Mouse (Mus musculus): ENCODE measurements around the gene Dock6. TPM values are rescaled to one million over a fixed set of nuclear protein-coding genes. Genes with fewer than 3 reads are reported as not detected.

The Dock6 gene
- polyA plus RNA-seq, 1 experiment: 6.9 TPM

DNA sequence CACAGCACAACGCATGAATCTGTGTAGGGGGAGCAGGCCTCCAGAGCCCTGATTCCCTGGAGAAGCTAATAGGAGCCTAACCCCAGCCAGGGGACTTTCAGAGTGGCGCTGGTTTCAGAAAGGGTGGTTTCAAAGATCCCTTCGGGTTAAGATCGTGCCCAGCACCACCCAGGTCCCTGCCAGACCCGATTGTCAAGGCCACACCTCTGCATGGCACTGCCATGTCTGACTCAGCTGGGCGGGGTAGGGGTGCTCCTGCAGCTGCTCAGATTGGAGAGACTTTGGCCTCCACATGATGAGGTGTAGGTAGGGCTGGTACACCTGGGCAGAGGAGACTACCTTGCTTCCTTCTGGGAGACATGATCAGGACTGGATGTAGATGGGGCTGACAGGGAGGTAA, 2.5 kb upstream of the Dock6 start:
- H3K27ac ChIP-seq (replicated peaks; ENCODE audit: low read depth, low read length): no peak overlapping the region
- H3K4me3 ChIP-seq (ENCODE audit: insufficient read depth, low read depth, low read length): no peak overlapping the region
- H3K4me1 ChIP-seq (ENCODE audit: control insufficient read depth, insufficient read depth, insufficient read length, low read length): peaks cover 3% of the 10 kb centered on the region

DNA sequence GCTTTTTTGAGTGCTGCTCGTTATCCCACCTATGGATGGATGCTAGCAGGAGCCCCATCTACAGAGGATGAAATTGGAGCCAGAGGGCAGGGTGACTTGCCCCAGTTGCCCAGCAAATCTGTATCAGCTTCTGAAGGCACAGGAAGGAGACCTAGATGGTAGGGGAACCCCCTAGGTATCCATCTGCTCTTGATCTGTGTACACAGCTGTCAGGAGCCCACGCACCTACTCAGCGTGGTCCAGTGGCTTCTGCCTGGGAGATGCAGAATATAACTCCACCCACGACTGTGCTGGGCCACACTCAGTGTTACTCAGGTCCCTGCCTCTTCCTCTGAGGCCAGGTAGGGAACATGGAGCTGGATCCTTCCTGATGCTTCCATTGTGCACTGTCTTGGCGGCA, 1.5 kb upstream of the Dock6 start:
- Histone ChIP-seq H3K27ac (replicated peaks; ENCODE audit: low read depth, low read length) (no peak overlapping the region), H3K4me1 (ENCODE audit: control insufficient read depth, insufficient read depth, insufficient read length, low read length) (peaks cover 8% of the 10 kb centered on the region), H3K4me3 (ENCODE audit: insufficient read depth, low read depth, low read length) (no peak overlapping the region)

DNA sequence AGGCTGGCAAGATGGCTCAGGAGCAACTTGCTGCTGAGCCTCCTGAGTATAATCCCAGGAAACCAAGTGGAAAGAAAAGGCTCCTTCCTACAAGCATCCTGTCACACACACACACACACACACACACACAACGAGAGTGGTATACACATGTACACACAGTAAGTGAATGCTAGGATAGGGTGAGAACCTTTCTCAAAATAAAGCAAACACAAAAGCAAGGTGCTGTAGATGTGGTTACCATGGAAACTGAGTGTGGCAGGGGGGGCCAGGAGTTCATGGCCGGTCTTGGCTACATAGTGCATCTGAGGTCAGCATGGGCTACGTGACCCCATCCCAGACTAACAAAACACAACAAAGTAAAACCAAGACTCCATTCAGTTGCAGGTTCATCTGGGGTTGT, 1.4 kb downstream of the Dock6 start:
- peaks cover 11% of the 10 kb centered on the region for H3K4me1 ChIP-seq (ENCODE audit: control insufficient read depth, insufficient read depth, insufficient read length, low read length)
- H3K27ac ChIP-seq (replicated peaks; ENCODE audit: low read depth, low read length): peak overlapping the region; percentile 85
- H3K4me3 ChIP-seq (ENCODE audit: insufficient read depth, low read depth, low read length): peak overlapping the region; percentile 89

DNA sequence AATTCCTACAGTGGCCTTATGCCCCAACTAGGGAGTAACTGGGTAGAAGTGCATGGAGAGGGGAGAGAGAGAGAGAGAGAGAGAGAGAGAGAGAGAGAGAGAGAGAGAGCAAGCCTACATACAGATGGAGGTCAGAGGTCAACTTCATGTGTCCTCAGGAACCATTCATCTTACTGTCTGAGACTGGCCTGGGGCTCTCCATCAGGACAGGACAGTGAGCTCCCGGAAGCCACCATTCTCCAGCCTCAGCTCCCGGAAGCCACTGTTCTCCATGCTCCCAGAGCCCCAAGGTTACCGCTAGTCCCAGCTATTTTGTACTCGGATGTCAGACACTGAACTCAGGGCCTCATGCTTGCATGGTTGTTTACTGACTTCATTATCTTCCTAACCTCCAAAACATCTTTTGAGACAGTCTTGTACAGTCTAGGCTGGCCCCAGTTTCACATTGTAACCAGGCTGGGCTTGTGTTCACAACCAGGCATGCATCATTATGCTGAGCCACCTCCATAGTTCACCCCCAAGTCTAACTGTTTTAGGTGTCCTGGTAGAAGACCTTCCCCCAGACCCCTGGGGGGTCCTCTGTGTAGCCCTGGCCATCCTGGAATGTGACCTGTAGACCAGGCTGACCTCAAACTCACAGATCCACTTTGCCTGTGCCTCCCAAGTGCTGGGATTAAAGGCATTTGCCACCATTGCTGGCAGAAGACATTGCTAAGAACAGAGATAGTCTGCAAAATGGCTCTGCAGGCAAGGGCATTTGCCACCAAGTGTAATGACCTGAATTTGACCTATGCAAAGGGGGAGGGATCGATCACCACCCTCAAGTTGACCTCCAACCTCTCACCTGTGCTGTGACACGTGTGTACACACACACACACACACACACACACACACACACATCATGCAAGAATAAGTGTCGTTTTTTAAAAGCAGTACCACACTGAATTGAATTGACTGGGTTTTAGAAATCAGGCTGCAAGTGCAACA, 2.5 kb downstream of the Dock6 start:
- peaks cover 17% of the 10 kb centered on the region for H3K4me1 ChIP-seq (ENCODE audit: control insufficient read depth, insufficient read depth, insufficient read length, low read length)
- H3K27ac ChIP-seq (replicated peaks; ENCODE audit: low read depth, low read length): peak overlapping the region; percentile 85
- H3K4me3 ChIP-seq (ENCODE audit: insufficient read depth, low read depth, low read length): peak overlapping the region; percentile 89

DNA sequence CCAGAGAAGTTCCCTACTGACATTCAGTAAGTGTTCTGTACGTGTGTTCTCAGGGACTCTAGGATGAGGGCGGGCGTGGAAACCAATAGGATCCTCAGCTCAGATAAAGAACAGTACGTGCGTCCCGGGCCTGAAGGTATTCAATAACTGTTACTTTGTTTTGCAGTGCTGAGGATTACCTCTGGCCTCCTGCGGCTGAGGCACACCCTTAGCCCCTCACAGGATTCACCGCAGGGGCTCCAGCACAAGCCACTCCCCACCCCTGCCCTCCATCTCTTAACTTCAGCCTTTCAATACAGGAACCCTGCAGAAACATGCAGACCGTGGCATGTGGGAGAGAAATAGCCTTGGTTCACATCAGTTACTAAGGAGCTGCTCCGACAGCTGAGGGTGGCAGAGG, 4.5 kb downstream of the Dock6 start:
- no peak overlapping the region for H3K4me3 ChIP-seq (ENCODE audit: insufficient read depth, low read depth, low read length)
- H3K27ac ChIP-seq (replicated peaks; ENCODE audit: low read depth, low read length): peak overlapping the region; percentile 96
- H3K4me1 ChIP-seq (ENCODE audit: control insufficient read depth, insufficient read depth, insufficient read length, low read length): peaks cover 17% of the 10 kb centered on the region

DNA sequence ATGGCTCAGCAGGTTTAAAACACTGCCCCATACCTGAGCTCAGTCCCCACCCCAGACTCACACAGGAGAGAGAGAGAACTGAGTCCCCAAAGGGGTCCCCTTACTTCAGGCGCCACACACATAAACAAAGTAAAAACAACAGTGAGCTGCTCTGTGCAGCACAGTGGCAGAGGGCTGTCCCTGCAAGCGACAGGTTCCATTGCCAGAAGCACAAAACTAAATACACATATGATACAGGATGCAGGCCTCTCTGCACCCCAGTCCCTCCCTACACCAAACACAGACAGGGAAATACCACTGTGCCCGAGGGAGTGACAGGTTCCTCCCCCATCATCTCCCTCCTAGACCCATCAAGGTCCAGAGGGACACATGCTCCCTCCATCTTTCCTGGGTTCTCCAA, 5.0 kb downstream of the Dock6 start:
- Histone ChIP-seq H3K27ac (replicated peaks; ENCODE audit: low read depth, low read length) (peak overlapping the region; percentile 96), H3K4me3 (ENCODE audit: insufficient read depth, low read depth, low read length) (peak overlapping the region; percentile 56)

DNA sequence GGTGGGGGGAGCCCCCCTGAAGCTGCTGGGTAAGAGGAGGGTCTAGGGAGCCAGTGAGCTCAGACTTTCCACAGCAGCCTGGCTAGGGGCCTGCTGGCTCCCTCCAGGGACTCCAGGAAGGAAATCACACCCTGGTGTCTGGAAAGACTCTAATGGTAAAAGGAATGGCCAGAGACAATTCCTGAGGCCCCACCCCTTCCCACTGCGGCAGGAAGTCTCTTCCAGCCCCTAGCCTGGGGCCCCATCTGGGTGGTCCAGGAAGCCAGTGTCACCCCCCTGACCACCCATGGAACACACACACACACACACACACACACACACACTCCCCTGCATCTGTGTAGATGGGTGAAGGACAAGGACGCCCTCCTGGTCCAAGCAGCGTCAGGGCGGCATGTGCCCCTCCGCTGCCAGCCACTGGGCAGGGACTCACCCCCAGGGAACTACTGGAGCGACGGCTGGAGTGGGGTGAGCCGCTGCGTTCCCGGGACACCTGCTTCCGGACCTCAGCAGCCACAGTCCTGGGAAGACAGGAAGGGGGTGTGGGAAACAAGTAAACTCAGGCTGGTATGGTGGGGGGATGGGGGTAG, 5.6 kb downstream of the Dock6 start:
- Histone ChIP-seq H3K4me3 (ENCODE audit: insufficient read depth, low read depth, low read length) (peak overlapping the region; percentile 56), H3K27ac (replicated peaks; ENCODE audit: low read depth, low read length) (peak overlapping the region; percentile 96), H3K4me1 (ENCODE audit: control insufficient read depth, insufficient read depth, insufficient read length, low read length) (peaks cover 17% of the 10 kb centered on the region)

More for the DNA sequence above, 5.0 kb downstream of the Dock6 start:
- H3K4me1 ChIP-seq (ENCODE audit: control insufficient read depth, insufficient read depth, insufficient read length, low read length): peaks cover 17% of the 10 kb centered on the region

DNA sequence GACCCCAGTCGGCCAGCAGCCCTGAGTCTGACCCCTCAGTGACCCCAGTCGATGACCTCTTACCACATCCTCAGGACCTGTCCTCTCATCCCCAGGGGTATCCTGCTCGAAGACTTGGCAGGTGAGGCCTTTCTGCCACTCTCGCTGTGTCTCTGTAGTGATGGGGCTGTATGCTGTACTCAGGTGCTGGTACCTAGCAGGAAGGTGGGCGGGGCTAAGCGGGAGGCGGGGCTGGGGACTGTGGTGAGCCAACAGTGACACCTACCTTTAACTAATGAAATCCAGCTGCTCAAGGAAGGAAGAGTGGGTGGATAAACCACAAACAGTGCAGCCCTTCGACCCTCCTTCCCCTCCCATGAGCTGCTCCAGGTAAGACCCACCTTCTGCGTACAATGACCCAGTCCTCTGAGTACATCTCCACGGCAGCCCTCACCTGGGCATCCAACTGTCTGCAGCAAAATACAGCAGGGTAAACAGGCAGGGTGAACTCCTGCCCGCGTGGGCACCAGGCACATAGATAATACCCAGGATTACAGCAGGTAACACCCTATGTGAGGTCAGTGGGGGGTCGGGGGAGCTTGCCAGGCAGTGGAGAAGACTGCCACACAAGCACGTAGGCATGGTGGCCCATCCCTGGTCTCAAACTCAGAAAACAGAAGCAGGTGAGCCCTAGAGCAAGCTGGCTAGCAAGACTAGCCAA, 6.9 kb downstream of the Dock6 start:
- H3K4me3 ChIP-seq (ENCODE audit: insufficient read depth, low read depth, low read length): no peak overlapping the region
- peaks cover 21% of the 10 kb centered on the region for H3K4me1 ChIP-seq (ENCODE audit: control insufficient read depth, insufficient read depth, insufficient read length, low read length)
- H3K27ac ChIP-seq (replicated peaks; ENCODE audit: low read depth, low read length): peak overlapping the region; percentile 7

DNA sequence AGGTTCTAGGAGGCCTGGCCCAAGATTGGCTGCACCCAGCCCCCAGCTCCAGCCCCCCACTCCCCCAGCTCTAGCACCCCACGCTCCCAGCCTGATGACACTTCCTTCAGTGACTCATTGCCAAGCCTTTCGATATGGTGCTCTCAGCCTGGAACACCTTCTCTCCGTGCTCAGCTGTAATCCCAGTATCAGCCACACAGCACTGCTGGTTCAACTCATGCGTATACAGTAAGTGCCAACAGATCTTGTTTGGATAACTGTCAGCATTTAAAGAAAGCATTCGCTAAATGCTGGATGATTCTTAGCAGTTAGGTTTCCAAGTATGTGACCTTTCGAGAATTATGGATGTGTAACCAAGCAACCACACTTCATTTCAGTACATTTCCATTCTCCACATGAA, 9.3 kb downstream of the Dock6 start:
- Histone ChIP-seq H3K4me1 (ENCODE audit: control insufficient read depth, insufficient read depth, insufficient read length, low read length) (peaks cover 10% of the 10 kb centered on the region), H3K27ac (replicated peaks; ENCODE audit: low read depth, low read length) (no peak overlapping the region), H3K4me3 (ENCODE audit: insufficient read depth, low read depth, low read length) (no peak overlapping the region)

DNA sequence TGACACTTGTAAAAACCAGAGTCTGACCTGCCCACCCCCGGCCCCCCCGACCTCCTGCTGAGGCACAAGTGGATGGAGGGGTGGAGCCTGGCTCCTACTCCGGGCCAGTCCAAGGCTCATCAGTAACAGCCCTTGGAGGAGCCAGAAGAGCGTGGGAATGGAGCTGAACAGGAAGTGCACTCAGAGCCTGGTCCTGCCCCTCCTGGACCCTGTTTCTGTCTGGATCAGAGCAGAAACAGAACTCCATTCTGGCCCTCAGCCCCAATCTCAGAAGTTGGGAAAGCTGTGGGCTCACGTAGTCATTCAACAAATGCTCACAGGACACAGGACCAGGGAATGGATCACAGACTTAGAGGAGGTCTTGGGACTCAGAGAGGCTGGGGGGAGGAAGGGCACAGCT, 10.0 kb downstream of the Dock6 start:
- Histone ChIP-seq H3K27ac (replicated peaks; ENCODE audit: low read depth, low read length) (peak overlapping the region; percentile 57), H3K4me1 (ENCODE audit: control insufficient read depth, insufficient read depth, insufficient read length, low read length) (peaks cover 10% of the 10 kb centered on the region), H3K4me3 (ENCODE audit: insufficient read depth, low read depth, low read length) (no peak overlapping the region)

DNA sequence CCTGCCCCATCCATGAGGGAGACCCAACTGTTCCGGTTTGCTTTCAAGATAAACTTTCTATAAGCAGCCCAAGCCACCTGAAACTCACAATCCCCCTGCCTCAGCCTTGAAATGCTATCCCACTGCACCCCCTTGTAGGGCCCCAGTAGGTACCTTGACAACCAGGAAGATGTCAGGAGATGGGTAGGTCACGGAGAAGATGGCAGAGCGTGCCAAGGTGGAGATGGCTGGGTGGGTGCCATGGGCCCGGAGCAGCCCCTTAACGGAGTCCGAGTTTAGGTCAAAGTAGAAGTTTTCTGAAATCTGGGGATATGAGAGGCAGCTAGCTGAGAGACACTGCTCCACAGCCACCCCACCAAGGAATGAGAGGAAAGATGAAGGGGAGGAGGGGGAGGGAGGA, 11.1 kb downstream of the Dock6 start:
- Histone ChIP-seq H3K4me1 (ENCODE audit: control insufficient read depth, insufficient read depth, insufficient read length, low read length) (peaks cover 10% of the 10 kb centered on the region), H3K4me3 (ENCODE audit: insufficient read depth, low read depth, low read length) (no peak overlapping the region), H3K27ac (replicated peaks; ENCODE audit: low read depth, low read length) (no peak overlapping the region; the same call in 1 of the 2 replicates)

DNA sequence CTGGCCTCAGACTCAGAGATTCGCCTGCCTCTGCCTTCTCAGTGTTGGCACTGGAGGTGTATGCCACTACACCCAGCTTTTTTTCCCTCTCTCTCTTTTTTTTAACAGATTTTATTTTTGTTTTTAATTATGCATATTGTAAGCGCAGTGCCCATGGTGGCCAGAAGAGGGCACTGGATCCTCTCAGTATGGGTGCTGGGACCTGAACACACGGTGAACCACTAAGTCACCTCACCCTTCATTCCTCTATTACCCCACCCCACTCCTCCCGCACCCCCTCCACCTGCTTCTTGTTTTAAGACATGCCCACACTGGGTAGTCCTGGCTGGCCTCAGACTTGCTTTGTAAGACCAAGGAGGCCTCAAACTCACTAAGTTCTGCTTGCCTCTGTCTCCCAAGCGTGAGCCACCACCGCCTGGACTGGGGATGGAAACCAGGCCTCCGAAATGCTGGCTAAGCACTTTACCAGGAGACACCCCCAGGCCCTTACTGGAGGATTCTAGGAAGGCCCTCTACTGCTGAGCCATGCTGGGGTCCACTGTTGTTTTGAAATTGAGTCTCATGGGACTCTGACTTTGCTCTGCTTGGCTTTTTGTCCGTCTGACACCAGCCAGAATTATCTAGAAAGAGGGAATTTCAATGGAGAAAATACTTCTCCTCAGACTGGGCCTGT, 12.2 kb downstream of the Dock6 start:
- Histone ChIP-seq H3K27ac (replicated peaks; ENCODE audit: low read depth, low read length) (no peak overlapping the region), H3K4me1 (ENCODE audit: control insufficient read depth, insufficient read depth, insufficient read length, low read length) (peaks cover 5% of the 10 kb centered on the region), H3K4me3 (ENCODE audit: insufficient read depth, low read depth, low read length) (no peak overlapping the region)

DNA sequence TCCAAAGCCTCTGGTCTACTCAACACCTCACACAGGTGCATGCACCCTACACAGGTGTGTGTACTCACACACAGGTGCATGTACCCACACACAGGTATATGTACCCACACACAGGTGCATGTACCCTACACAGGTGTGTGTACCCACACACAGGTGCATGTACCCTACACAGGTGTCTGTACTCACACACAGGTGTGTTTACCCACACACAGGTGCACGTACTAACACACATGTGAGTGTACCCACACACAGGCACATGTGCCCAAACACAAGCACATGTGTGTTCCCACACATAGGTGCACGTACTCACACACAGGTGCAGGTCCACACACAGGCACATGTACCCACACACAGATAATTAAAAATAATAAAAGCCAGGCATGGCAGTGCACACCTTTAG, 14.7 kb downstream of the Dock6 start:
- H3K4me1 ChIP-seq (ENCODE audit: control insufficient read depth, insufficient read depth, insufficient read length, low read length): peaks cover 10% of the 10 kb centered on the region
- 0 out of 2 replicates have a peak overlapping the region, but pooled peaks have one; percentile 67 for H3K4me3 ChIP-seq (ENCODE audit: insufficient read depth, low read depth, low read length)
- no peak overlapping the region for H3K27ac ChIP-seq (replicated peaks; ENCODE audit: low read depth, low read length)

DNA sequence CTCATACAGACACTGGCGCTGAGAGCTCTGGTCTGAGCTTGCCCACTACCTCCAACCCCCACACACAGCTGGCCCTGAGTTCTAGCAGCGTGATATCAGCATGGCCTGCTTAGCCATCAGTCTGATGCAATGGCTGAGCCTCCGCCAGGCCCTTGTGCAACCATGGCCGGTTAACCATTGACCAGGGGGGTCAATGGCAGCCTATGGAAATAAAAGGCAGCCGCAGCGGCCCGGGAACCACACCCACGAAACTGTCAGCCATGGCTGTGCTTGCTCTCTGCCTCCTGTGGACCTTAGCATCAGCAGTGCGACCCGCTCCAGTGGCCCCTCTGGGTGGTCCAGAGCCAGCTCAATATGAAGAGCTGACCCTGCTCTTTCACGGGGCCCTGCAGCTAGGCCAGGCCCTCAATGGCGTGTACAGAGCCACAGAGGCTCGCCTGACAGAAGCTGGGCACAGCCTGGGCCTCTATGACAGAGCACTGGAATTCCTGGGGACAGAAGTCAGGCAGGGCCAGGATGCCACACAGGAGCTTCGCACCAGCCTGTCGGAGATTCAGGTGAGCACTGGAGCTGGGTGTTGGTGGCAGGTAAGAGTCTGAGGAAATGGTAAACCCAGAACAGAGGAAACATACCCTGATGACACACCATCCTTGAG, 17.1 kb downstream of the Dock6 start, which contains the start of gene Angptl8:
TSS of gene Angptl8 (plus strand) at position 253 of the 655 bp plus-strand sequence.
- H3K27ac ChIP-seq (replicated peaks; ENCODE audit: low read depth, low read length): peak within 1 kb of the TSS; percentile 93
- peak within 1 kb of the TSS; percentile 67 for H3K4me3 ChIP-seq (ENCODE audit: insufficient read depth, low read depth, low read length)
- H3K4me1 ChIP-seq (ENCODE audit: control insufficient read depth, insufficient read depth, insufficient read length, low read length): peaks cover 9% of the 10 kb centered on the region

All from brown adipose tissue, adult 24 weeks (tissue).